27 mouse cellular contexts compared by ENCODE assay signal in the genomic region with DNA sequence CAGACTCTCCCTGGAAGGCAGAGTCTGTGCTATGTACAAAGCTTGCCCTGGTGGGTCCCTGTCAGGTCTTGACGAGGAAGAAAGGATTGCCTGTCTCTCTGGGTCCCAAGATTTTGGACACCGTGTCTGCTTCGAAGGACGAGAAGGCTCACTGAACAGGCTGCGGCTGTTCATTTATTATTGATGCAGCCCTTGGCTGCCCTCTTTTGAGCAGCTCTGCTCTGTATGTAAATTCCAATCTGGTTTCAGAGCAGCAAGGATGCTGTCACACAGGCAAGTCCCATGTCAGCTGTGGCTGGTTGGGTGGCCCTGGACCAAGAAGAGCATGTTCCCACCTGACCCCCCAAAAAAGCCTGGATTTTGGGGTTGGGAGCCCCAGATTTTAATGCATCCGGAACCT.
A peak's percentile ranks its signal among the peaks of the same experiment; 100 is the strongest.
DNase-seq lines count a peak whose midpoint lies in the region; ATAC-seq and TF ChIP-seq lines count a peak whose summit lies in the region.
"Had no signal": no experiment of that assay in that cellular context is flagged by ENCODE, and none has a peak within 500 bp of the region (broad histone marks: within the 10 kb centered on the region; RNA-seq: fewer than 3 reads in every experiment).

No protein-coding gene starts in this region.

- WGBS in hindbrain, embryonic 15.5 days, result 46% methylated on average over 6 of the region's 6 CpGs
- WGBS in hindbrain, embryonic 12.5 days, result 68% methylated on average over 6 of the region's 6 CpGs
- 53% methylated on average over 6 of the region's 6 CpGs for WGBS in midbrain, embryonic 14.5 days
- 63% methylated on average over 6 of the region's 6 CpGs for WGBS in neural tube, embryonic 15.5 days

- no peak overlapping the region for H3K9ac ChIP-seq in hindbrain, embryonic 15.5 days
- H3K9ac ChIP-seq in hindbrain, embryonic 12.5 days, result no peak overlapping the region
- no peak overlapping the region for H3K9ac ChIP-seq in midbrain, embryonic 14.5 days (replicated peaks; ENCODE audit: low read length)
- H3K9ac ChIP-seq in neural tube, embryonic 15.5 days (replicated peaks), result no peak overlapping the region
- H3K9ac ChIP-seq: heart, embryonic 15.5 days; limb, embryonic 12.5 days; liver, embryonic 15.5 days; lung, embryonic 14.5 days; stomach, embryonic 15.5 days had no signal

- 0 out of 2 replicates have a peak overlapping the region, but pooled peaks have one; percentile 11 for H3K27ac ChIP-seq in hindbrain, embryonic 15.5 days (replicated peaks)
- no peak overlapping the region for H3K27ac ChIP-seq in hindbrain, embryonic 12.5 days
- H3K27ac ChIP-seq in midbrain, embryonic 14.5 days (replicated peaks; ENCODE audit: low read depth, low read length), result 0 out of 2 replicates have a peak overlapping the region, but pooled peaks have one; percentile 14
- H3K27ac ChIP-seq in neural tube, embryonic 15.5 days (replicated peaks), result 0 out of 2 replicates have a peak overlapping the region, but pooled peaks have one; percentile 35
- no peak overlapping the region for H3K27ac ChIP-seq in left cerebral cortex, adult 2 months
- H3K27ac ChIP-seq: heart, embryonic 10.5 days; heart, embryonic 15.5 days; limb, embryonic 12.5 days; liver, embryonic 15.5 days; stomach, embryonic 15.5 days had no signal

- TF ChIP-seq CTCF in left cerebral cortex, adult 2 months (IDR thresholded peaks at IDR 0.05), result no peak

- no peaks in the 10 kb centered on the region for H3K27me3 ChIP-seq in hindbrain, embryonic 15.5 days
- no peaks in the 10 kb centered on the region for H3K27me3 ChIP-seq in hindbrain, embryonic 12.5 days
- H3K27me3 ChIP-seq in midbrain, embryonic 14.5 days (ENCODE audit: control insufficient read depth, insufficient read depth, low read length), result no peaks in the 10 kb centered on the region
- H3K27me3 ChIP-seq in neural tube, embryonic 15.5 days (replicated peaks), result no peaks in the 10 kb centered on the region
- H3K27me3 ChIP-seq: heart, embryonic 15.5 days; limb, embryonic 12.5 days; liver, embryonic 15.5 days; stomach, embryonic 15.5 days had no signal

- no peaks in the 10 kb centered on the region for H3K9me3 ChIP-seq in hindbrain, embryonic 15.5 days
- no peaks in the 10 kb centered on the region for H3K9me3 ChIP-seq in hindbrain, embryonic 12.5 days (replicated peaks)
- H3K9me3 ChIP-seq in midbrain, embryonic 14.5 days (ENCODE audit: control insufficient read depth, low read length), result no peaks in the 10 kb centered on the region
- no peaks in the 10 kb centered on the region for H3K9me3 ChIP-seq in neural tube, embryonic 15.5 days (replicated peaks)
- H3K9me3 ChIP-seq: heart, embryonic 10.5 days; heart, embryonic 15.5 days; limb, embryonic 12.5 days; liver, embryonic 15.5 days; stomach, embryonic 15.5 days had no signal

- intact Hi-C loops in left cerebral cortex, adult 2 months (cut with DNase I), result no loop called here

- H3K4me2 ChIP-seq in hindbrain, embryonic 15.5 days, result no peak overlapping the region
- H3K4me2 ChIP-seq in hindbrain, embryonic 12.5 days (replicated peaks), result no peak overlapping the region
- no peak overlapping the region for H3K4me2 ChIP-seq in midbrain, embryonic 14.5 days (ENCODE audit: low read length)
- no peak overlapping the region for H3K4me2 ChIP-seq in neural tube, embryonic 15.5 days
- H3K4me2 ChIP-seq: heart, embryonic 15.5 days; limb, embryonic 12.5 days; liver, embryonic 15.5 days; lung, embryonic 14.5 days; stomach, embryonic 15.5 days had no signal

- ATAC-seq in hindbrain, embryonic 15.5 days (ENCODE audit: low FRiP score, low read depth), result no peak
- no peak for ATAC-seq in hindbrain, embryonic 12.5 days (ENCODE audit: low FRiP score)
- no peak for ATAC-seq in midbrain, embryonic 14.5 days (ENCODE audit: low FRiP score, low TSS enrichment)
- no peak; the same call in 1 of the 2 replicates for ATAC-seq in neural tube, embryonic 15.5 days (ENCODE audit: low FRiP score)
- ATAC-seq: activated CD4-positive, CD25-positive, alpha-beta regulatory T cell, adult 4 months; forebrain, embryonic 16.5 days; intestine, postnatal 0 days had no signal

- H3K36me3 ChIP-seq in hindbrain, embryonic 15.5 days, result no peaks in the 10 kb centered on the region
- H3K36me3 ChIP-seq in hindbrain, embryonic 12.5 days, result no peaks in the 10 kb centered on the region
- no peaks in the 10 kb centered on the region for H3K36me3 ChIP-seq in midbrain, embryonic 14.5 days (ENCODE audit: control insufficient read depth, insufficient read depth, low read length)
- no peaks in the 10 kb centered on the region for H3K36me3 ChIP-seq in neural tube, embryonic 15.5 days
- H3K36me3 ChIP-seq: heart, embryonic 10.5 days; heart, embryonic 15.5 days; limb, embryonic 12.5 days; liver, embryonic 15.5 days; stomach, embryonic 15.5 days had no signal

- 0 out of 2 replicates have a peak, but pooled peaks cover 2% of the 10 kb centered on the region for H3K4me1 ChIP-seq in hindbrain, embryonic 15.5 days (replicated peaks)
- no peaks in the 10 kb centered on the region for H3K4me1 ChIP-seq in hindbrain, embryonic 12.5 days
- H3K4me1 ChIP-seq in midbrain, embryonic 14.5 days (ENCODE audit: control insufficient read depth, insufficient read depth, low read length), result no peaks in the 10 kb centered on the region
- peaks cover 3% of the 10 kb centered on the region; the same call in 1 of the 2 replicates for H3K4me1 ChIP-seq in neural tube, embryonic 15.5 days
- H3K4me1 ChIP-seq: heart, embryonic 10.5 days; heart, embryonic 15.5 days; limb, embryonic 12.5 days; liver, embryonic 15.5 days; stomach, embryonic 15.5 days had no signal

- no peak overlapping the region for H3K4me3 ChIP-seq in hindbrain, embryonic 15.5 days
- no peak overlapping the region for H3K4me3 ChIP-seq in hindbrain, embryonic 12.5 days
- H3K4me3 ChIP-seq in midbrain, embryonic 14.5 days (replicated peaks; ENCODE audit: low read depth, low read length), result no peak overlapping the region
- no peak overlapping the region for H3K4me3 ChIP-seq in neural tube, embryonic 15.5 days (replicated peaks)
- no peak overlapping the region for H3K4me3 ChIP-seq in left cerebral cortex, adult 2 months
- H3K4me3 ChIP-seq: heart, embryonic 10.5 days; heart, embryonic 15.5 days; limb, embryonic 12.5 days; liver, embryonic 15.5 days; myocyte; stomach, embryonic 15.5 days had no signal

- peak; percentile 33 for DNase-seq in retina, embryonic 14.5 days (ENCODE audit: low spot score)
- DNase-seq in retina, postnatal 1 day, result no peak
- peak; percentile 64 for DNase-seq in midbrain, embryonic 14.5 days
- no peak for DNase-seq in right cerebral cortex, postnatal 25 days
- DNase-seq in left cerebral cortex, adult 2 months (ENCODE audit: extremely low spot score in 1 of 2, low spot score in 2 of 2), result no peak
- DNase-seq: adrenal gland, adult 2 months; adrenal gland, postnatal 36 days; B cell, adult 2 months; cerebellum, adult 8-10 months; cerebellum, postnatal 25 days; gastrocnemius, postnatal 10 days; kidney, adult 9 months; kidney, postnatal 10 days; lung, embryonic 14.5 days; lung, postnatal 14 days had no signal

Comparison
In these comparisons a context has a peak if more than half of its experiments do, and no peak if none do; other contexts are left out.
1. H3K27ac ChIP-seq: peak in hindbrain, embryonic 15.5 days (single experiment), midbrain, embryonic 14.5 days (single experiment) and neural tube, embryonic 15.5 days (single experiment); none in hindbrain, embryonic 12.5 days (single experiment) and left cerebral cortex, adult 2 months (single experiment).
2. DNase-seq: peak in retina, embryonic 14.5 days (single experiment) and midbrain, embryonic 14.5 days (single experiment); none in retina, postnatal 1 day (single experiment), right cerebral cortex, postnatal 25 days (single experiment) and left cerebral cortex, adult 2 months (0 of 2).